Comparison of ENCODE assay signal across 9 mouse cellular contexts in genomic region chr1:137927953-137928352, GRCm38 (mm10).
DNase-seq lines count a peak whose midpoint lies in the region; ATAC-seq and TF ChIP-seq lines count a peak whose summit lies in the region.
"Had no signal": no experiment of that assay in that cellular context is flagged by ENCODE, and none has a peak within 500 bp of the region (broad histone marks: within the 10 kb centered on the region; RNA-seq: fewer than 3 reads in every experiment).

No protein-coding gene starts in this region.

- H3K4me3 ChIP-seq in gastrocnemius, adult 2 months = peak overlapping the region; percentile 61
- H3K4me3 ChIP-seq in hindbrain, embryonic 13.5 days = 0 out of 2 replicates have a peak overlapping the region, but pooled peaks have one; percentile 8
- H3K4me3 ChIP-seq in left cerebral cortex, adult 2 months = peak overlapping the region; percentile 2; the same call in 1 of the 2 replicates
- no peak overlapping the region for H3K4me3 ChIP-seq in midbrain, embryonic 11.5 days (ENCODE audit: low read depth, low read length)
- no peak overlapping the region for H3K4me3 ChIP-seq in testis, adult 2 months (ENCODE audit: control insufficient read depth, low read depth, low read length)

- peak overlapping the region; percentile 39 for H3K4me2 ChIP-seq in hindbrain, embryonic 13.5 days
- peak overlapping the region; percentile 20; the same call in 1 of the 2 replicates for H3K4me2 ChIP-seq in midbrain, embryonic 11.5 days

- WGBS in hindbrain, embryonic 13.5 days = 5% methylated on average over 11 of the region's 11 CpGs
- 33% methylated on average over 11 of the region's 11 CpGs for WGBS in midbrain, embryonic 11.5 days

- DNase-seq in Muller cell, postnatal 12 days (ENCODE audit: inconsistent ontology term) = peak; percentile 76
- peak; percentile 64 for DNase-seq in cerebellum, adult 9-11 months
- DNase-seq in gastrocnemius, adult 2 months = peak; percentile 70
- DNase-seq in left cerebral cortex, adult 2 months (ENCODE audit: extremely low spot score in 1 of 2, low spot score in 2 of 2) = peak in 1 of 2 experiments; percentile 26
- DNase-seq in midbrain, embryonic 11.5 days (ENCODE audit: low spot score, missing footprints) = peak; percentile 93

- TF ChIP-seq POLR2A in testis, adult 2 months (IDR thresholded peaks at IDR 0.05; ENCODE audit: control insufficient read depth, low read depth, low read length) = no peak

- intact Hi-C loops in gastrocnemius, adult 2 months (cut with DNase I) = no loop called here
- intact Hi-C loops in left cerebral cortex, adult 2 months (cut with DNase I) = no loop called here

- H3K4me1 ChIP-seq in hindbrain, embryonic 13.5 days (replicated peaks) = peaks cover 56% of the 10 kb centered on the region
- H3K4me1 ChIP-seq in midbrain, embryonic 11.5 days (ENCODE audit: control insufficient read depth, insufficient read depth, low read length) = peaks cover 31% of the 10 kb centered on the region
- H3K4me1 ChIP-seq in testis, adult 2 months (ENCODE audit: control insufficient read depth, insufficient read depth, low read length) = peaks cover 6% of the 10 kb centered on the region

- peaks cover 15% of the 10 kb centered on the region for H3K36me3 ChIP-seq in hindbrain, embryonic 13.5 days
- peaks cover 2% of the 10 kb centered on the region; the same call in 1 of the 2 replicates for H3K36me3 ChIP-seq in midbrain, embryonic 11.5 days (ENCODE audit: control insufficient read depth, insufficient read depth, low read length)
- H3K36me3 ChIP-seq in testis, adult 2 months (ENCODE audit: control insufficient read depth, insufficient read depth, low read length) = no peaks in the 10 kb centered on the region

- H3K9me3 ChIP-seq in hindbrain, embryonic 13.5 days = no peaks in the 10 kb centered on the region
- H3K9me3 ChIP-seq in midbrain, embryonic 11.5 days (ENCODE audit: control insufficient read depth, low read length) = no peaks in the 10 kb centered on the region

- TF ChIP-seq CTCF in gastrocnemius, adult 2 months (IDR thresholded peaks at IDR 0.05) = no peak
- TF ChIP-seq CTCF in left cerebral cortex, adult 2 months (IDR thresholded peaks at IDR 0.05) = no peak
- TF ChIP-seq CTCF in testis, adult 2 months (IDR thresholded peaks at IDR 0.05; ENCODE audit: control insufficient read depth, insufficient read depth, insufficient replicate concordance, low read depth, low read length) = no peak

- peak overlapping the region; percentile 61 for H3K9ac ChIP-seq in hindbrain, embryonic 13.5 days
- peak overlapping the region; percentile 14; the same call in 1 of the 2 replicates for H3K9ac ChIP-seq in midbrain, embryonic 11.5 days (ENCODE audit: low read length)

- ATAC-seq in hindbrain, embryonic 13.5 days (ENCODE audit: low FRiP score) = peak; percentile 92
- ATAC-seq in midbrain, embryonic 11.5 days (ENCODE audit: low FRiP score) = peak; percentile 94
- no peak for ATAC-seq in monocyte, adult 5-6 weeks (replicated peaks; ENCODE audit: insufficient number of reproducible peaks, low FRiP score, low TSS enrichment, poor library complexity, severe bottlenecking)
- ATAC-seq: Patski had no signal

- no peaks in the 10 kb centered on the region for H3K27me3 ChIP-seq in hindbrain, embryonic 13.5 days
- no peaks in the 10 kb centered on the region for H3K27me3 ChIP-seq in midbrain, embryonic 11.5 days (ENCODE audit: control insufficient read depth, insufficient read depth, low read length)
- H3K27me3 ChIP-seq in testis, adult 2 months (ENCODE audit: control insufficient read depth, insufficient read depth, low read length) = no peaks in the 10 kb centered on the region
- H3K27me3 ChIP-seq: Patski had no signal

- H3K27ac ChIP-seq in gastrocnemius, adult 2 months = peak overlapping the region; percentile 38
- H3K27ac ChIP-seq in hindbrain, embryonic 13.5 days = peak overlapping the region; percentile 92
- peak overlapping the region; percentile 56 for H3K27ac ChIP-seq in left cerebral cortex, adult 2 months
- H3K27ac ChIP-seq in midbrain, embryonic 11.5 days (ENCODE audit: low read depth, low read length) = peak overlapping the region; percentile 90
- 0 out of 2 replicates have a peak overlapping the region, but pooled peaks have one; percentile 36 for H3K27ac ChIP-seq in testis, adult 2 months (ENCODE audit: control insufficient read depth, insufficient read depth, low read depth, low read length)

Comparison
In these comparisons a context has a peak if more than half of its experiments do, and no peak if none do; other contexts are left out.
1. H3K27ac ChIP-seq: peak in every context shown above with its lines; median percentile 92 in hindbrain, embryonic 13.5 days; 90 in midbrain, embryonic 11.5 days; 56 in left cerebral cortex, adult 2 months; 38 in gastrocnemius, adult 2 months; 36 in testis, adult 2 months.
2. H3K4me3 ChIP-seq: peak in gastrocnemius, adult 2 months (single experiment), hindbrain, embryonic 13.5 days (single experiment) and left cerebral cortex, adult 2 months (single experiment); none in midbrain, embryonic 11.5 days (single experiment) and testis, adult 2 months (single experiment).